Mouse (Mus musculus) stomach, embryonic 15.5 days (tissue): Measurements from ENCODE around the gene Pitpnm3. TPM values are rescaled to one million over a fixed set of nuclear protein-coding genes. Genes with fewer than 3 reads are reported as not detected.

Experiments used
- ATAC-seq: fragments of 200-750 bp; cut with Nextera tagmentation; 2 replicates; pipeline ENCODE4 v1.8.0; 2017; ENCODE audit warnings: low read depth, moderate number of reproducible peaks, moderate TSS enrichment; ENCODE audit not compliant: insufficient read depth, low FRiP score
- H3K27ac ChIP-seq: fragments of 300-500 bp; sonication (generic); 2 replicates; pipeline ENCODE4 v1.5.1; 2015; ENCODE audit warnings: mild to moderate bottlenecking, inconsistent platforms
- H3K27me3 ChIP-seq: fragments of 300-500 bp; sonication (generic); replicated peaks from 2 replicates; pipeline ENCODE4 v1.6.1; 2015; ENCODE audit warnings: inconsistent platforms
- H3K36me3 ChIP-seq: fragments of 300-500 bp; sonication (generic); 2 replicates; pipeline ENCODE4 v1.6.1; 2015; ENCODE audit warnings: inconsistent platforms
- H3K4me1 ChIP-seq: fragments of 300-500 bp; sonication (generic); 2 replicates; pipeline ENCODE4 v1.6.1; 2015; ENCODE audit warnings: inconsistent platforms
- H3K4me2 ChIP-seq: fragments of 300-500 bp; sonication (generic); 2 replicates; pipeline ENCODE4 v1.6.1; 2015; ENCODE audit warnings: mild to moderate bottlenecking, inconsistent platforms
- H3K4me3 ChIP-seq: fragments of 300-500 bp; sonication (generic); replicated peaks from 2 replicates; pipeline ENCODE4 v1.5.1; 2015; ENCODE audit warnings: inconsistent platforms
- H3K9ac ChIP-seq: fragments of 300-500 bp; sonication (generic); 2 replicates; pipeline ENCODE4 v1.6.1; 2015; ENCODE audit warnings: inconsistent platforms
- H3K9me3 ChIP-seq: fragments of 300-500 bp; sonication (generic); 2 replicates; pipeline ENCODE4 v1.6.1; 2016; ENCODE audit warnings: inconsistent platforms
- WGBS: fragments of 180-500 bp; shearing (Covaris S2); methylation state at CpG from one replicate; pipeline ENCODE4 v1.1.7; 2015; 5-methylcytosine and 5-hydroxymethylcytosine counted together
- polyA plus RNA-seq: library from polyadenylated mRNA; unstranded; fragments of >200 nt; fragmentation: Nextera tagmentation; extraction: Ambion mirVana; gene quantifications from 2 replicates; pipeline ENCODE4 v1.2.1, GENCODE M21; 2015

Gene Pitpnm3
- polyA plus RNA-seq, 1 experiment from 2014 or later = 0.53 TPM

- H3K36me3 ChIP-seq = no peaks in the 10 kb centered on the region
- no peaks in the 10 kb centered on the region for H3K27me3 ChIP-seq
- H3K27ac ChIP-seq = no peak overlapping the region
- H3K4me2 ChIP-seq = no peak overlapping the region
- 82% methylated on average over 6 of the region's 6 CpGs for WGBS
- no peak overlapping the region for H3K9ac ChIP-seq
- H3K4me1 ChIP-seq = no peaks in the 10 kb centered on the region
- H3K4me3 ChIP-seq = no peak overlapping the region
- H3K9me3 ChIP-seq = no peaks in the 10 kb centered on the region
- no peak for ATAC-seq
Measured at GRCm38 (mm10) chr11:72120354-72120753, 15.2 kb downstream of the Pitpnm3 start.

- H3K4me2 ChIP-seq = no peak overlapping the region
- ATAC-seq = no peak
Measured at GRCm38 (mm10) chr11:72118630-72119029, 16.9 kb downstream of the Pitpnm3 start.

GRCm38 (mm10) chr11:72113296-72113695, 22.3 kb downstream of the Pitpnm3 start:
- 58% methylated on average over 4 of the region's 4 CpGs for WGBS
- H3K36me3 ChIP-seq = no peaks in the 10 kb centered on the region
- H3K27ac ChIP-seq = no peak overlapping the region
- ATAC-seq = no peak
- H3K9ac ChIP-seq = no peak overlapping the region
- no peak overlapping the region for H3K4me3 ChIP-seq
- no peaks in the 10 kb centered on the region for H3K27me3 ChIP-seq
- H3K4me2 ChIP-seq = no peak overlapping the region
- no peaks in the 10 kb centered on the region for H3K9me3 ChIP-seq
- no peaks in the 10 kb centered on the region for H3K4me1 ChIP-seq

More at GRCm38 (mm10) chr11:72118630-72119029, 16.9 kb downstream of the Pitpnm3 start:
- Histone ChIP-seq H3K9me3 (no peaks in the 10 kb centered on the region), H3K36me3 (no peaks in the 10 kb centered on the region), H3K27ac (no peak overlapping the region), H3K27me3 (no peaks in the 10 kb centered on the region), H3K4me3 (no peak overlapping the region), H3K4me1 (no peaks in the 10 kb centered on the region), H3K9ac (no peak overlapping the region)
- 75% methylated on average over 3 of the region's 3 CpGs for WGBS

GRCm38 (mm10) chr11:72110726-72111125, 24.9 kb downstream of the Pitpnm3 start:
- Histone ChIP-seq H3K4me3 (no peak overlapping the region), H3K4me1 (no peaks in the 10 kb centered on the region), H3K27me3 (no peaks in the 10 kb centered on the region), H3K9me3 (no peaks in the 10 kb centered on the region), H3K36me3 (no peaks in the 10 kb centered on the region), H3K27ac (no peak overlapping the region), H3K4me2 (no peak overlapping the region), H3K9ac (no peak overlapping the region)
- WGBS = 47% methylated on average over 3 of the region's 3 CpGs
- ATAC-seq = no peak

GRCm38 (mm10) chr11:72104223-72104622, 31.4 kb downstream of the Pitpnm3 start:
- H3K27me3 ChIP-seq = no peaks in the 10 kb centered on the region
- no peaks in the 10 kb centered on the region for H3K4me1 ChIP-seq
- 67% methylated on average over 8 of the region's 8 CpGs for WGBS
- H3K36me3 ChIP-seq = no peaks in the 10 kb centered on the region
- no peak overlapping the region for H3K4me2 ChIP-seq
- H3K9ac ChIP-seq = no peak overlapping the region
- no peak for ATAC-seq
- H3K4me3 ChIP-seq = no peak overlapping the region
- no peak overlapping the region for H3K27ac ChIP-seq
- no peaks in the 10 kb centered on the region for H3K9me3 ChIP-seq

- H3K27ac ChIP-seq = no peak overlapping the region
- H3K4me1 ChIP-seq = no peaks in the 10 kb centered on the region
- no peak overlapping the region for H3K9ac ChIP-seq
- H3K9me3 ChIP-seq = no peaks in the 10 kb centered on the region
- H3K36me3 ChIP-seq = no peaks in the 10 kb centered on the region
- H3K4me2 ChIP-seq = no peak overlapping the region
- ATAC-seq = no peak
- H3K27me3 ChIP-seq = no peaks in the 10 kb centered on the region
- WGBS = 64% methylated on average over 7 of the region's 7 CpGs
- no peak overlapping the region for H3K4me3 ChIP-seq
Measured at GRCm38 (mm10) chr11:72103530-72103929, 32.0 kb downstream of the Pitpnm3 start.

- no peak overlapping the region for H3K9ac ChIP-seq
- no peaks in the 10 kb centered on the region for H3K27me3 ChIP-seq
- no peaks in the 10 kb centered on the region for H3K9me3 ChIP-seq
- H3K4me2 ChIP-seq = no peak overlapping the region
- ATAC-seq = no peak
- H3K36me3 ChIP-seq = no peaks in the 10 kb centered on the region
- no peaks in the 10 kb centered on the region for H3K4me1 ChIP-seq
- WGBS = 87% methylated on average over 4 of the region's 4 CpGs
- no peak overlapping the region for H3K27ac ChIP-seq
- no peak overlapping the region for H3K4me3 ChIP-seq
Measured at GRCm38 (mm10) chr11:72100996-72101395, 34.6 kb downstream of the Pitpnm3 start.

GRCm38 (mm10) chr11:72099181-72099580, 36.4 kb downstream of the Pitpnm3 start:
- ATAC-seq = no peak
- Histone ChIP-seq H3K9me3 (no peaks in the 10 kb centered on the region), H3K4me1 (no peaks in the 10 kb centered on the region), H3K36me3 (no peaks in the 10 kb centered on the region), H3K27me3 (no peaks in the 10 kb centered on the region), H3K9ac (no peak overlapping the region), H3K27ac (no peak overlapping the region), H3K4me3 (no peak overlapping the region), H3K4me2 (no peak overlapping the region)
- WGBS = 68% methylated on average over 4 of the region's 4 CpGs

- WGBS = 72% methylated on average over 3 of the region's 3 CpGs
- Histone ChIP-seq H3K4me1 (no peaks in the 10 kb centered on the region), H3K4me2 (no peak overlapping the region), H3K4me3 (no peak overlapping the region), H3K9me3 (no peaks in the 10 kb centered on the region), H3K9ac (no peak overlapping the region), H3K27ac (no peak overlapping the region), H3K27me3 (no peaks in the 10 kb centered on the region), H3K36me3 (no peaks in the 10 kb centered on the region)
- ATAC-seq = no peak
Measured at GRCm38 (mm10) chr11:72098027-72098426, 37.6 kb downstream of the Pitpnm3 start.

GRCm38 (mm10) chr11:72095994-72096393, 39.6 kb downstream of the Pitpnm3 start:
- H3K9ac ChIP-seq = no peak overlapping the region
- 53% methylated on average over 3 of the region's 3 CpGs for WGBS
- H3K4me1 ChIP-seq = no peaks in the 10 kb centered on the region
- H3K4me3 ChIP-seq = no peak overlapping the region
- H3K4me2 ChIP-seq = no peak overlapping the region
- no peaks in the 10 kb centered on the region for H3K9me3 ChIP-seq
- no peaks in the 10 kb centered on the region for H3K27me3 ChIP-seq
- no peaks in the 10 kb centered on the region for H3K36me3 ChIP-seq
- no peak overlapping the region for H3K27ac ChIP-seq
- ATAC-seq = no peak

- 58% methylated on average over 7 of the region's 7 CpGs for WGBS
- no peaks in the 10 kb centered on the region for H3K27me3 ChIP-seq
- H3K9ac ChIP-seq = no peak overlapping the region
- H3K27ac ChIP-seq = no peak overlapping the region
- no peaks in the 10 kb centered on the region for H3K36me3 ChIP-seq
- H3K4me1 ChIP-seq = no peaks in the 10 kb centered on the region
- H3K4me3 ChIP-seq = no peak overlapping the region
- no peaks in the 10 kb centered on the region for H3K9me3 ChIP-seq
- ATAC-seq = no peak
- no peak overlapping the region for H3K4me2 ChIP-seq
Measured at GRCm38 (mm10) chr11:72094442-72094841, 41.1 kb downstream of the Pitpnm3 start.

GRCm38 (mm10) chr11:72092390-72092789, 43.2 kb downstream of the Pitpnm3 start:
- 59% methylated on average over 8 of the region's 8 CpGs for WGBS
- ATAC-seq = no peak
- no peak overlapping the region for H3K4me2 ChIP-seq

More at GRCm38 (mm10) chr11:72092390-72092789, 43.2 kb downstream of the Pitpnm3 start:
- H3K27me3 ChIP-seq = no peaks in the 10 kb centered on the region
- no peaks in the 10 kb centered on the region for H3K36me3 ChIP-seq
- H3K4me3 ChIP-seq = no peak overlapping the region
- H3K4me1 ChIP-seq = no peaks in the 10 kb centered on the region
- H3K9ac ChIP-seq = no peak overlapping the region
- H3K27ac ChIP-seq = no peak overlapping the region
- no peaks in the 10 kb centered on the region for H3K9me3 ChIP-seq
